Mouse (Mus musculus): Measurements from ENCODE around the gene 1700093K21Rik. TPM values are rescaled to one million over a fixed set of nuclear protein-coding genes. Genes with fewer than 3 reads are reported as not detected.

1700093K21Rik gene
- polyA plus RNA-seq, 1 experiment = 166 TPM

- no peak for TF ChIP-seq CTCF (IDR thresholded peaks at IDR 0.05; ENCODE audit: control insufficient read depth, insufficient read depth, insufficient replicate concordance, low read depth, low read length)
- no peak for TF ChIP-seq POLR2A (IDR thresholded peaks at IDR 0.05; ENCODE audit: control insufficient read depth, low read depth, low read length)
- Histone ChIP-seq H3K4me3 (ENCODE audit: control insufficient read depth, low read depth, low read length) (peak overlapping the region; percentile 32; the same call in 1 of the 2 replicates), H3K36me3 (ENCODE audit: control insufficient read depth, insufficient read depth, low read length) (no peaks in the 10 kb centered on the region), H3K4me1 (ENCODE audit: control insufficient read depth, insufficient read depth, low read length) (peaks cover 6% of the 10 kb centered on the region), H3K27me3 (ENCODE audit: control insufficient read depth, insufficient read depth, low read length) (no peaks in the 10 kb centered on the region), H3K27ac (ENCODE audit: control insufficient read depth, insufficient read depth, low read depth, low read length) (no peak overlapping the region)
Observed at GRCm38 (mm10) chr11:23498609-23499008, 22.3 kb downstream of the 1700093K21Rik start.

GRCm38 (mm10) chr11:23497718-23498509, 23.0 kb downstream of the 1700093K21Rik start, which contains the start of gene Ahsa2:
Ahsa2 (minus strand) TSS chr11:23498030.
- H3K36me3 ChIP-seq (ENCODE audit: control insufficient read depth, insufficient read depth, low read length) = peaks cover 1% of the 10 kb centered on the region; the same call in 1 of the 2 replicates
- H3K4me3 ChIP-seq (ENCODE audit: control insufficient read depth, low read depth, low read length) = peak within 1 kb of the TSS; percentile 99
- peak within 1 kb of the TSS; percentile 92 for H3K27ac ChIP-seq (ENCODE audit: control insufficient read depth, insufficient read depth, low read depth, low read length)
- peaks cover 6% of the 10 kb centered on the region for H3K4me1 ChIP-seq (ENCODE audit: control insufficient read depth, insufficient read depth, low read length)
- H3K27me3 ChIP-seq (ENCODE audit: control insufficient read depth, insufficient read depth, low read length) = no peaks in the 10 kb centered on the region
- peak; percentile 82 for TF ChIP-seq POLR2A (IDR thresholded peaks at IDR 0.05; ENCODE audit: control insufficient read depth, low read depth, low read length)
- no peak for TF ChIP-seq CTCF (IDR thresholded peaks at IDR 0.05; ENCODE audit: control insufficient read depth, insufficient read depth, insufficient replicate concordance, low read depth, low read length)

GRCm38 (mm10) chr11:23497335-23497717, 23.6 kb downstream of the 1700093K21Rik start:
- H3K4me3 ChIP-seq (ENCODE audit: control insufficient read depth, low read depth, low read length) = peak overlapping the region; percentile 99
- peak overlapping the region; percentile 92 for H3K27ac ChIP-seq (ENCODE audit: control insufficient read depth, insufficient read depth, low read depth, low read length)
- H3K4me1 ChIP-seq (ENCODE audit: control insufficient read depth, insufficient read depth, low read length) = peaks cover 6% of the 10 kb centered on the region
- H3K27me3 ChIP-seq (ENCODE audit: control insufficient read depth, insufficient read depth, low read length) = no peaks in the 10 kb centered on the region
- H3K36me3 ChIP-seq (ENCODE audit: control insufficient read depth, insufficient read depth, low read length) = peaks cover 3% of the 10 kb centered on the region; the same call in 1 of the 2 replicates
- TF ChIP-seq CTCF (IDR thresholded peaks at IDR 0.05; ENCODE audit: control insufficient read depth, insufficient read depth, insufficient replicate concordance, low read depth, low read length) (no peak), POLR2A (IDR thresholded peaks at IDR 0.05; ENCODE audit: control insufficient read depth, low read depth, low read length) (no peak)

- no peak overlapping the region for H3K27ac ChIP-seq (ENCODE audit: control insufficient read depth, insufficient read depth, low read depth, low read length)
- peaks cover 3% of the 10 kb centered on the region; the same call in 1 of the 2 replicates for H3K36me3 ChIP-seq (ENCODE audit: control insufficient read depth, insufficient read depth, low read length)
- no peak for TF ChIP-seq POLR2A (IDR thresholded peaks at IDR 0.05; ENCODE audit: control insufficient read depth, low read depth, low read length)
- TF ChIP-seq CTCF (IDR thresholded peaks at IDR 0.05; ENCODE audit: control insufficient read depth, insufficient read depth, insufficient replicate concordance, low read depth, low read length) = no peak
- peaks cover 6% of the 10 kb centered on the region for H3K4me1 ChIP-seq (ENCODE audit: control insufficient read depth, insufficient read depth, low read length)
- H3K4me3 ChIP-seq (ENCODE audit: control insufficient read depth, low read depth, low read length) = peak overlapping the region; percentile 99
- H3K27me3 ChIP-seq (ENCODE audit: control insufficient read depth, insufficient read depth, low read length) = no peaks in the 10 kb centered on the region
Observed at GRCm38 (mm10) chr11:23496661-23497060, 24.3 kb downstream of the 1700093K21Rik start.

GRCm38 (mm10) chr11:23495231-23495630, 25.7 kb downstream of the 1700093K21Rik start:
- no peaks in the 10 kb centered on the region for H3K27me3 ChIP-seq (ENCODE audit: control insufficient read depth, insufficient read depth, low read length)
- peaks cover 6% of the 10 kb centered on the region for H3K4me1 ChIP-seq (ENCODE audit: control insufficient read depth, insufficient read depth, low read length)
- no peak overlapping the region for H3K27ac ChIP-seq (ENCODE audit: control insufficient read depth, insufficient read depth, low read depth, low read length)
- H3K4me3 ChIP-seq (ENCODE audit: control insufficient read depth, low read depth, low read length) = no peak overlapping the region
- H3K36me3 ChIP-seq (ENCODE audit: control insufficient read depth, insufficient read depth, low read length) = peaks cover 3% of the 10 kb centered on the region; the same call in 1 of the 2 replicates
- TF ChIP-seq CTCF (IDR thresholded peaks at IDR 0.05; ENCODE audit: control insufficient read depth, insufficient read depth, insufficient replicate concordance, low read depth, low read length) = no peak
- no peak for TF ChIP-seq POLR2A (IDR thresholded peaks at IDR 0.05; ENCODE audit: control insufficient read depth, low read depth, low read length)

GRCm38 (mm10) chr11:23492048-23492790, 28.7 kb downstream of the 1700093K21Rik start:
- no peaks in the 10 kb centered on the region for H3K27me3 ChIP-seq (ENCODE audit: control insufficient read depth, insufficient read depth, low read length)
- H3K36me3 ChIP-seq (ENCODE audit: control insufficient read depth, insufficient read depth, low read length) = peaks cover 3% of the 10 kb centered on the region; the same call in 1 of the 2 replicates
- TF ChIP-seq CTCF (IDR thresholded peaks at IDR 0.05; ENCODE audit: control insufficient read depth, insufficient read depth, insufficient replicate concordance, low read depth, low read length) (no peak), POLR2A (IDR thresholded peaks at IDR 0.05; ENCODE audit: control insufficient read depth, low read depth, low read length) (no peak)
- H3K4me1 ChIP-seq (ENCODE audit: control insufficient read depth, insufficient read depth, low read length) = peaks cover 4% of the 10 kb centered on the region
- H3K4me3 ChIP-seq (ENCODE audit: control insufficient read depth, low read depth, low read length) = no peak overlapping the region
- H3K27ac ChIP-seq (ENCODE audit: control insufficient read depth, insufficient read depth, low read depth, low read length) = no peak overlapping the region

GRCm38 (mm10) chr11:23489955-23490354, 31.0 kb downstream of the 1700093K21Rik start:
- TF ChIP-seq CTCF (IDR thresholded peaks at IDR 0.05; ENCODE audit: control insufficient read depth, insufficient read depth, insufficient replicate concordance, low read depth, low read length) = no peak
- no peak for TF ChIP-seq POLR2A (IDR thresholded peaks at IDR 0.05; ENCODE audit: control insufficient read depth, low read depth, low read length)
- peaks cover 3% of the 10 kb centered on the region; the same call in 1 of the 2 replicates for H3K36me3 ChIP-seq (ENCODE audit: control insufficient read depth, insufficient read depth, low read length)
- no peak overlapping the region for H3K4me3 ChIP-seq (ENCODE audit: control insufficient read depth, low read depth, low read length)
- no peaks in the 10 kb centered on the region for H3K4me1 ChIP-seq (ENCODE audit: control insufficient read depth, insufficient read depth, low read length)
- no peaks in the 10 kb centered on the region for H3K27me3 ChIP-seq (ENCODE audit: control insufficient read depth, insufficient read depth, low read length)
- no peak overlapping the region for H3K27ac ChIP-seq (ENCODE audit: control insufficient read depth, insufficient read depth, low read depth, low read length)

Other genes with a start within 250 kb of the 1700093K21Rik start
- gene Usp34, start 214.3 kb downstream of the 1700093K21Rik start, polyA plus RNA-seq (2012; rRNA removed) = 14.9 and 23.4 TPM in 2 replicates
- gene Ahsa2, start 23.1 kb downstream of the 1700093K21Rik start, polyA plus RNA-seq (2012; rRNA removed) = 4.7 and 6.5 TPM in 2 replicates
- gene 0610010F05Rik, start 112.5 kb upstream of the 1700093K21Rik start, polyA plus RNA-seq (2012; rRNA removed) = 10.4 and 12.0 TPM in 2 replicates
- gene Pus10, start 144.5 kb upstream of the 1700093K21Rik start, polyA plus RNA-seq (2012; rRNA removed) = 7.2 and 7.9 TPM in 2 replicates
- gene Pex13, start 144.8 kb upstream of the 1700093K21Rik start, polyA plus RNA-seq (2012; rRNA removed) = 32.7 and 35.5 TPM in 2 replicates
- 0.84 and 1.6 TPM in 2 replicates for gene Rel, start 249.8 kb upstream of the 1700093K21Rik start, polyA plus RNA-seq (2012; rRNA removed)

Measured in testis, adult 2 months (tissue).